Mouse (Mus musculus) embryonic facial prominence, embryonic 14.5 days (tissue): ENCODE results near the gene Tbc1d22b. TPM values are rescaled to one million over a fixed set of nuclear protein-coding genes. Genes with fewer than 3 reads are reported as not detected.

Experiments
- ATAC-seq: fragments of 200-750 bp; cut with Nextera tagmentation; 2 replicates; pipeline ENCODE4 v1.8.0; 2017; ENCODE audit warnings: low read depth, moderate number of reproducible peaks, moderate TSS enrichment
- DNase-seq: peaks from one replicate; pipeline ENCODE4 v3.0.0-alpha.2; 2015; ENCODE audit warnings: low spot score
- H3K27ac ChIP-seq: fragments of 300-500 bp; sonication (generic); replicated peaks from 2 replicates; pipeline ENCODE4 v1.5.1; 2014; ENCODE audit warnings: low read depth, mild to moderate bottlenecking, low read length, moderate library complexity
- H3K27me3 ChIP-seq: fragments of 300-500 bp; sonication (generic); replicated peaks from 2 replicates; pipeline ENCODE4 v1.6.1; 2014; ENCODE audit warnings: low read length; ENCODE audit not compliant: control insufficient read depth, insufficient read depth
- H3K36me3 ChIP-seq: fragments of 300-500 bp; sonication (generic); 2 replicates; pipeline ENCODE4 v1.6.1; 2014; ENCODE audit warnings: low read length, mixed read lengths; ENCODE audit not compliant: control insufficient read depth, insufficient read depth
- H3K4me1 ChIP-seq: fragments of 300-500 bp; sonication (generic); 2 replicates; pipeline ENCODE4 v1.6.1; 2014; ENCODE audit warnings: antibody characterized with exemption, low read length; ENCODE audit not compliant: control insufficient read depth, insufficient read depth
- H3K4me2 ChIP-seq: fragments of 300-500 bp; sonication (generic); 2 replicates; pipeline ENCODE4 v1.6.1; 2014; ENCODE audit warnings: low read depth, mild to moderate bottlenecking, low read length, moderate library complexity, mixed read lengths
- H3K4me3 ChIP-seq: fragments of 300-500 bp; sonication (generic); 2 replicates; pipeline ENCODE4 v1.5.1; 2014; ENCODE audit warnings: low read depth, mild to moderate bottlenecking, low read length
- H3K9ac ChIP-seq: fragments of 300-500 bp; sonication (generic); 2 replicates; pipeline ENCODE4 v1.6.1; 2014; ENCODE audit warnings: low read depth, mild to moderate bottlenecking, low read length, moderate library complexity, mixed read lengths
- H3K9me3 ChIP-seq: fragments of 300-500 bp; sonication (generic); 2 replicates; pipeline ENCODE4 v1.6.1; 2016; ENCODE audit warnings: low read length; ENCODE audit not compliant: control insufficient read depth
- WGBS: fragments of 180-500 bp; shearing (Covaris S2); extraction: QIAGEN DNeasy Blood & Tissue Kit; methylation state at CpG from one replicate; pipeline ENCODE4 v1.1.7; 2014; 5-methylcytosine and 5-hydroxymethylcytosine counted together
- polyA plus RNA-seq: library from polyadenylated mRNA; unstranded; fragments of >200 nt; fragmentation: Nextera tagmentation; extraction: Ambion mirVana; gene quantifications from 2 replicates; pipeline ENCODE4 v1.2.1, GENCODE M21; 2014

The Tbc1d22b gene
- polyA plus RNA-seq, 1 experiment from 2014 or later = 12.3 TPM

- Histone ChIP-seq H3K9ac (peak overlapping the region; percentile 98), H3K4me2 (peak overlapping the region; percentile 83), H3K27ac (peak overlapping the region; percentile 94), H3K9me3 (no peaks in the 10 kb centered on the region), H3K27me3 (no peaks in the 10 kb centered on the region), H3K4me3 (peak overlapping the region; percentile 83), H3K4me1 (peaks cover 19% of the 10 kb centered on the region), H3K36me3 (peaks cover 24% of the 10 kb centered on the region)
- WGBS = 13% methylated on average over 4 of the region's 4 CpGs
- DNase-seq (peak; percentile 6), ATAC-seq (no peak)
Measured at GRCm38 (mm10) chr17:29615616-29616015, 66.0 kb downstream of the Tbc1d22b start.

- H3K36me3 ChIP-seq = peaks cover 58% of the 10 kb centered on the region
- DNase-seq (no peak), ATAC-seq (no peak)
- no peaks in the 10 kb centered on the region for H3K27me3 ChIP-seq
- H3K4me3 ChIP-seq = no peak overlapping the region
- WGBS = 80% methylated on average over 3 of the region's 3 CpGs
- H3K4me2 ChIP-seq = no peak overlapping the region
- no peak overlapping the region for H3K27ac ChIP-seq
- peaks cover 19% of the 10 kb centered on the region for H3K4me1 ChIP-seq
- no peak overlapping the region for H3K9ac ChIP-seq
- H3K9me3 ChIP-seq = no peaks in the 10 kb centered on the region
Measured at GRCm38 (mm10) chr17:29619231-29619630, 69.6 kb downstream of the Tbc1d22b start.

GRCm38 (mm10) chr17:29623488-29623887 is 73.9 kb downstream of the Tbc1d22b start:
- DNase-seq (no peak), ATAC-seq (no peak)
- Histone ChIP-seq H3K4me2 (no peak overlapping the region), H3K9ac (no peak overlapping the region), H3K27me3 (no peaks in the 10 kb centered on the region), H3K4me1 (no peaks in the 10 kb centered on the region), H3K4me3 (no peak overlapping the region), H3K36me3 (peaks cover 93% of the 10 kb centered on the region), H3K9me3 (no peaks in the 10 kb centered on the region), H3K27ac (no peak overlapping the region)
- WGBS = 95% methylated on average over 8 of the region's 8 CpGs

- Histone ChIP-seq H3K27ac (no peak overlapping the region), H3K4me1 (no peaks in the 10 kb centered on the region), H3K4me3 (no peak overlapping the region), H3K9ac (no peak overlapping the region), H3K9me3 (no peaks in the 10 kb centered on the region), H3K27me3 (no peaks in the 10 kb centered on the region), H3K4me2 (no peak overlapping the region), H3K36me3 (peaks cover 93% of the 10 kb centered on the region)
- DNase-seq (no peak), ATAC-seq (no peak)
- WGBS = 91% methylated on average over 7 of the region's 9 CpGs
Measured at GRCm38 (mm10) chr17:29627285-29627684, 77.7 kb downstream of the Tbc1d22b start.

- ATAC-seq (peak; percentile 44; the same call in 1 of the 2 replicates), DNase-seq (no peak)
- Histone ChIP-seq H3K4me1 (no peaks in the 10 kb centered on the region), H3K9me3 (no peaks in the 10 kb centered on the region), H3K36me3 (peaks cover 93% of the 10 kb centered on the region), H3K27ac (no peak overlapping the region), H3K4me3 (no peak overlapping the region), H3K9ac (no peak overlapping the region), H3K4me2 (no peak overlapping the region), H3K27me3 (no peaks in the 10 kb centered on the region)
- 74% methylated on average over 5 of the region's 5 CpGs for WGBS
Measured at GRCm38 (mm10) chr17:29628946-29629345, 79.4 kb downstream of the Tbc1d22b start.

- no peak for DNase-seq
- Histone ChIP-seq H3K4me3 (no peak overlapping the region), H3K4me1 (no peaks in the 10 kb centered on the region), H3K9me3 (no peaks in the 10 kb centered on the region), H3K4me2 (no peak overlapping the region), H3K27ac (no peak overlapping the region), H3K27me3 (no peaks in the 10 kb centered on the region), H3K36me3 (peaks cover 93% of the 10 kb centered on the region), H3K9ac (no peak overlapping the region)
- WGBS = 76% methylated on average over 5 of the region's 5 CpGs
- ATAC-seq = no peak
Measured at GRCm38 (mm10) chr17:29629620-29630019, 80.0 kb downstream of the Tbc1d22b start.

GRCm38 (mm10) chr17:29632312-29632711 is 82.7 kb downstream of the Tbc1d22b start:
- no peaks in the 10 kb centered on the region for H3K27me3 ChIP-seq
- WGBS = 93% methylated on average over 11 of the region's 11 CpGs
- no peak overlapping the region for H3K4me3 ChIP-seq
- H3K36me3 ChIP-seq = peaks cover 94% of the 10 kb centered on the region
- DNase-seq (no peak), ATAC-seq (no peak)
- H3K4me1 ChIP-seq = no peaks in the 10 kb centered on the region
- H3K9ac ChIP-seq = no peak overlapping the region
- no peak overlapping the region for H3K27ac ChIP-seq
- H3K4me2 ChIP-seq = no peak overlapping the region
- no peaks in the 10 kb centered on the region for H3K9me3 ChIP-seq

- ATAC-seq (no peak), DNase-seq (no peak)
- Histone ChIP-seq H3K9ac (no peak overlapping the region), H3K4me1 (no peaks in the 10 kb centered on the region), H3K27ac (no peak overlapping the region), H3K4me2 (no peak overlapping the region), H3K4me3 (no peak overlapping the region), H3K9me3 (no peaks in the 10 kb centered on the region), H3K27me3 (no peaks in the 10 kb centered on the region), H3K36me3 (peaks cover 93% of the 10 kb centered on the region)
- 92% methylated on average over 8 of the region's 8 CpGs for WGBS
Measured at GRCm38 (mm10) chr17:29635492-29635891, 85.9 kb downstream of the Tbc1d22b start.

GRCm38 (mm10) chr17:29636118-29636517 is 86.5 kb downstream of the Tbc1d22b start:
- no peaks in the 10 kb centered on the region for H3K27me3 ChIP-seq
- no peak overlapping the region for H3K27ac ChIP-seq
- H3K4me3 ChIP-seq = no peak overlapping the region
- DNase-seq (peak; percentile 38), ATAC-seq (no peak)
- no peaks in the 10 kb centered on the region for H3K4me1 ChIP-seq
- no peak overlapping the region for H3K4me2 ChIP-seq
- no peaks in the 10 kb centered on the region for H3K9me3 ChIP-seq
- no peak overlapping the region for H3K9ac ChIP-seq
- peaks cover 93% of the 10 kb centered on the region for H3K36me3 ChIP-seq
- WGBS = 62% methylated on average over 5 of the region's 5 CpGs
